Mouse (Mus musculus) intestine, embryonic 15.5 days (tissue): Measurements from ENCODE around the gene Mettl18. TPM values are rescaled to one million over a fixed set of nuclear protein-coding genes. Genes with fewer than 3 reads are reported as not detected.

Experiments
- polyA plus RNA-seq: library from polyadenylated mRNA; unstranded; fragments of >200 nt; fragmentation: Nextera tagmentation; extraction: Ambion mirVana; gene quantifications from 2 replicates; pipeline ENCODE4 v1.2.1, GENCODE M21; 2015

The Mettl18 gene
- polyA plus RNA-seq, 1 experiment from 2014 or later = 11.0 TPM

Other genes starting within 250 kb of the Mettl18 start
- gene Kifap3, start 215.3 kb upstream of the Mettl18 start, polyA plus RNA-seq = 19.8 and 22.2 TPM in 2 replicates
- 13.7 and 16.8 TPM in 2 replicates for gene Scyl3, start 65.8 kb upstream of the Mettl18 start, polyA plus RNA-seq
- gene BC055324, start 93 bp upstream of the Mettl18 start, polyA plus RNA-seq = 16.3 and 17.2 TPM in 2 replicates
- 0.13 and 0.16 TPM in 2 replicates for gene Sele, start 53.3 kb downstream of the Mettl18 start, polyA plus RNA-seq
- 0.88 and 0.96 TPM in 2 replicates for gene Sell, start 67.1 kb downstream of the Mettl18 start, polyA plus RNA-seq
- gene Selp, start 120.4 kb downstream of the Mettl18 start, polyA plus RNA-seq = 0.16 and 0.73 TPM in 2 replicates
- 0.43 and 0.44 TPM in 2 replicates for gene F5, start 156.9 kb downstream of the Mettl18 start, polyA plus RNA-seq